Mouse (Mus musculus) kidney, adult 2 months (tissue): ENCODE measurements at regions not wholly inside any gene's neighbourhood (a gene's known extent, or its start where the extent isn't known, plus 50 kb on each side); places are given as distances from the start of the nearest gene placed in this dataset.

ENCODE experiments used
- CTCF ChIP-seq: fragments of 200-500 bp; conservative IDR thresholded peaks from 2 replicates; pipeline ENCODE4 v1.5.1; 2011; ENCODE audit warnings: low read depth, mild to moderate bottlenecking, control low read depth, low read length, moderate library complexity, mixed read lengths; ENCODE audit not compliant: insufficient read depth, insufficient read length
- POLR2A ChIP-seq: fragments of 200-500 bp; IDR thresholded peaks from one replicate; pipeline ENCODE4 v1.6.1; 2011; ENCODE audit warnings: low read depth, low read length, control low read depth

- TF ChIP-seq POLR2A (no peak), CTCF (no peak)
Observed at GRCm38 (mm10) chr17:61578895-61579294, 1302.2 kb downstream of the Efna5 start.
